Mouse (Mus musculus) heart, embryonic 11.5 days (tissue): ENCODE results near the gene Pidd1. TPM values are rescaled to one million over a fixed set of nuclear protein-coding genes. Genes with fewer than 3 reads are reported as not detected.

Source experiments
- ATAC-seq: fragments of 200-750 bp; cut with Nextera tagmentation; replicated peaks from 2 replicates; pipeline ENCODE4 v1.8.0; 2017; ENCODE audit warnings: moderate library complexity; ENCODE audit not compliant: insufficient number of reproducible peaks, low FRiP score, low TSS enrichment
- H3K27ac ChIP-seq: fragments of 300-500 bp; sonication (generic); 2 replicates; pipeline ENCODE4 v1.5.1; 2014; ENCODE audit warnings: mild to moderate bottlenecking, low read depth, low read length
- H3K27me3 ChIP-seq: fragments of 300-500 bp; sonication (generic); 2 replicates; pipeline ENCODE4 v1.6.1; 2014; ENCODE audit warnings: mild to moderate bottlenecking, low read length, mixed read lengths; ENCODE audit not compliant: control insufficient read depth, insufficient read depth
- H3K36me3 ChIP-seq: fragments of 300-500 bp; sonication (generic); 2 replicates; pipeline ENCODE4 v1.6.1; 2014; ENCODE audit warnings: mild to moderate bottlenecking, low read length, moderate library complexity, mixed read lengths; ENCODE audit not compliant: control insufficient read depth, insufficient read depth
- H3K4me1 ChIP-seq: fragments of 300-500 bp; sonication (generic); 2 replicates; pipeline ENCODE4 v1.6.1; 2014; ENCODE audit warnings: low read length; ENCODE audit not compliant: control insufficient read depth, insufficient read depth
- H3K4me2 ChIP-seq: fragments of 300-500 bp; sonication (generic); 2 replicates; pipeline ENCODE4 v1.6.1; 2014; ENCODE audit warnings: mild to moderate bottlenecking, moderate library complexity
- H3K4me3 ChIP-seq: fragments of 300-500 bp; sonication (generic); 2 replicates; pipeline ENCODE4 v1.5.1; 2014; ENCODE audit warnings: low read depth, low read length
- H3K9ac ChIP-seq: fragments of 300-500 bp; sonication (generic); 2 replicates; pipeline ENCODE4 v1.6.1; 2014; ENCODE audit warnings: mild to moderate bottlenecking, low read depth, low read length, moderate library complexity
- H3K9me3 ChIP-seq: fragments of 300-500 bp; sonication (generic); replicated peaks from 2 replicates; pipeline ENCODE4 v1.6.1; 2016; ENCODE audit warnings: low read length; ENCODE audit not compliant: control insufficient read depth
- WGBS: fragments of 180-500 bp; shearing (Covaris S2); extraction: QIAGEN DNeasy Blood & Tissue Kit; methylation state at CpG from one replicate; pipeline ENCODE4 v1.1.7; 2014; ENCODE audit not compliant: insufficient replicate concordance; 5-methylcytosine and 5-hydroxymethylcytosine counted together
- polyA plus RNA-seq: library from polyadenylated mRNA; unstranded; fragments of >200 nt; fragmentation: Nextera tagmentation; extraction: Ambion mirVana; gene quantifications from 2 replicates; pipeline ENCODE4 v1.2.1, GENCODE M21; 2014

The Pidd1 gene
- polyA plus RNA-seq, 1 experiment from 2014 or later = 9.5 TPM

- Histone ChIP-seq H3K4me2 (no peak overlapping the region), H3K9ac (no peak overlapping the region), H3K36me3 (0 out of 2 replicates have a peak, but pooled peaks cover 7% of the 10 kb centered on the region), H3K9me3 (no peaks in the 10 kb centered on the region), H3K4me3 (no peak overlapping the region), H3K27me3 (no peaks in the 10 kb centered on the region), H3K27ac (no peak overlapping the region), H3K4me1 (peaks cover 23% of the 10 kb centered on the region)
- no peak for ATAC-seq
- 78% methylated on average over 12 of the region's 12 CpGs for WGBS
Measured at GRCm38 (mm10) chr7:141426948-141427730, 16.7 kb downstream of the Pidd1 start.

- 68% methylated on average over 4 of the region's 4 CpGs for WGBS
- Histone ChIP-seq H3K27me3 (no peaks in the 10 kb centered on the region), H3K9ac (no peak overlapping the region), H3K27ac (no peak overlapping the region), H3K36me3 (no peaks in the 10 kb centered on the region), H3K4me3 (no peak overlapping the region), H3K4me1 (peaks cover 12% of the 10 kb centered on the region), H3K9me3 (no peaks in the 10 kb centered on the region), H3K4me2 (no peak overlapping the region)
- no peak for ATAC-seq
Measured at GRCm38 (mm10) chr7:141423811-141424210, 20.0 kb downstream of the Pidd1 start.

GRCm38 (mm10) chr7:141420030-141420702 is 23.7 kb downstream of the Pidd1 start:
- WGBS = 75% methylated on average over 9 of the region's 9 CpGs
- no peak overlapping the region for H3K4me3 ChIP-seq
- no peaks in the 10 kb centered on the region for H3K9me3 ChIP-seq
- ATAC-seq = no peak
- H3K4me1 ChIP-seq = no peaks in the 10 kb centered on the region
- H3K4me2 ChIP-seq = no peak overlapping the region
- H3K27ac ChIP-seq = no peak overlapping the region
- H3K9ac ChIP-seq = no peak overlapping the region
- H3K27me3 ChIP-seq = no peaks in the 10 kb centered on the region
- no peaks in the 10 kb centered on the region for H3K36me3 ChIP-seq

DNA sequence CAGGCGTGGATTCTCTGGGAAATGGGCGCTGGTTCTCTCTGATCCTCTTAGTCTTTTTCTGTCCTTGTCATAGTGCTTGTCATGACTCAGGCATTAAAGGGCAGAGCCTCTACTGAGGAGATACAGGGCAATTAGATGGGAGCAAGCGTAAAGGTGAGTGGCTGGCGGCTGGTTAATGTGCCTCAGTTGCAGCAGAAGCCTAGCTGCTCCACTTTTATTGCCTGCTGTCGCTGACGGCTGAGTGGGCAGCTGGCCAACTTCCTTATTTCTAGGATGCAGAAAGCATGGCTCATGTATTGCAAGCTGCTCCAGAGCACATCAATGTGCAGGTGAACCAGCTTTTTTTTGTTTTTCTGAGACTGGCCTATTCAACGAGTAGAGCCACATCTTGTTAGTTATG is 24.9 kb downstream of the Pidd1 start:
- no peak overlapping the region for H3K9ac ChIP-seq
- H3K9me3 ChIP-seq = no peaks in the 10 kb centered on the region
- no peak overlapping the region for H3K4me2 ChIP-seq
- 0 out of 2 replicates have a peak, but pooled peaks cover 3% of the 10 kb centered on the region for H3K4me1 ChIP-seq
- 74% methylated on average over 7 of the region's 7 CpGs for WGBS
- no peak overlapping the region for H3K4me3 ChIP-seq
- H3K27ac ChIP-seq = no peak overlapping the region
- no peaks in the 10 kb centered on the region for H3K27me3 ChIP-seq
- H3K36me3 ChIP-seq = no peaks in the 10 kb centered on the region
- no peak for ATAC-seq

DNA sequence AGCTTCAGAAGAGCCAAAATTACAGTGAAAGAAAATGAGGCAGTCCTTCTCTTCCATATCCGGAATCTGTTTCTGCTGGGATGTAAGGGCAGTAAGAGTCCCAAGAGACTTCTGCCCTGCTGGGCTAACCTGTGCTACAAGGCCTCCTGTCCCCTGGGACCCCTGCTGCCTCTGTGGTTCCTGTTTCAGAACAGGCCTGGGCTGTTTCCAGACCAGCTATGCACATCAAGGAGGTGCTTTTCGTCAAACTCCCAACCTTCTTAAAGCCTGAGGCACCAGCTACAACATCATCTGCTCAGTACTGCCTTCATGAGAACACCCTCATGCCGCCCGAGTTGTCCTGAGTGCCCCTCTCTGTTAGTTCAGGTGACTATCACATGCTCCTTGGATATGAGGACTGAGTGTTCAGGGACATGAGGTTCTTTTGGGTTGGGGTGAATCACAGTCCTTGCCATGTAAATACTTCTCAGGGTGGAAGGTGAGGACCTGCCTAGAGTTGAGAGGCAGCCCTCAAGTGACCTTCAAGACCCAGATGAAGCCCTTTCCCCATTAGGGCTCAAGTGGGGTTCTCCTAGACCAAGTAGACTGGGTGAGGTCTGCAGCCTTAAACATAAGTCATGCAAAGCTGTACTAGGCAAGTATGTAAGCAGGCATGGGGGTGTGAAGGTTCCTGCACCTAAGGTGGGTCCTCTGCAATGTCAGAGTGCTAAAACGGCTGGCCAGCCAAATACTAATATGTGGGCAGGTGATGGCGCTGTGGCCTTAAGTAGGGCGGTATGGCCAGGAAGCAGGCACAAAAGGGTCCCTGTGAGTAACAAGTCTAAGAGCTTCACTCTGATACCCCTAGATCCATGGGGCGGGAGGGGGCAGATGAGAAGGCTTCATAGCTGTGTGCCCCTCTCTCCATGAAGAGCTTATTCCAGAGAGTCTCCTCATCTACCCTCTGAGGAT is 25.8 kb downstream of the Pidd1 start:
- Histone ChIP-seq H3K27me3 (no peaks in the 10 kb centered on the region), H3K9ac (no peak overlapping the region), H3K9me3 (no peaks in the 10 kb centered on the region), H3K27ac (no peak overlapping the region), H3K4me1 (0 out of 2 replicates have a peak, but pooled peaks cover 3% of the 10 kb centered on the region), H3K4me3 (no peak overlapping the region), H3K4me2 (no peak overlapping the region), H3K36me3 (no peaks in the 10 kb centered on the region)
- no peak for ATAC-seq
- 56% methylated on average over 8 of the region's 8 CpGs for WGBS

- Histone ChIP-seq H3K36me3 (no peaks in the 10 kb centered on the region), H3K4me2 (no peak overlapping the region), H3K4me3 (no peak overlapping the region), H3K27me3 (no peaks in the 10 kb centered on the region), H3K4me1 (0 out of 2 replicates have a peak, but pooled peaks cover 3% of the 10 kb centered on the region), H3K9ac (no peak overlapping the region), H3K9me3 (no peaks in the 10 kb centered on the region), H3K27ac (no peak overlapping the region)
- 81% methylated on average over 6 of the region's 6 CpGs for WGBS
- no peak for ATAC-seq
Measured at GRCm38 (mm10) chr7:141416144-141416841, 27.5 kb downstream of the Pidd1 start.

DNA sequence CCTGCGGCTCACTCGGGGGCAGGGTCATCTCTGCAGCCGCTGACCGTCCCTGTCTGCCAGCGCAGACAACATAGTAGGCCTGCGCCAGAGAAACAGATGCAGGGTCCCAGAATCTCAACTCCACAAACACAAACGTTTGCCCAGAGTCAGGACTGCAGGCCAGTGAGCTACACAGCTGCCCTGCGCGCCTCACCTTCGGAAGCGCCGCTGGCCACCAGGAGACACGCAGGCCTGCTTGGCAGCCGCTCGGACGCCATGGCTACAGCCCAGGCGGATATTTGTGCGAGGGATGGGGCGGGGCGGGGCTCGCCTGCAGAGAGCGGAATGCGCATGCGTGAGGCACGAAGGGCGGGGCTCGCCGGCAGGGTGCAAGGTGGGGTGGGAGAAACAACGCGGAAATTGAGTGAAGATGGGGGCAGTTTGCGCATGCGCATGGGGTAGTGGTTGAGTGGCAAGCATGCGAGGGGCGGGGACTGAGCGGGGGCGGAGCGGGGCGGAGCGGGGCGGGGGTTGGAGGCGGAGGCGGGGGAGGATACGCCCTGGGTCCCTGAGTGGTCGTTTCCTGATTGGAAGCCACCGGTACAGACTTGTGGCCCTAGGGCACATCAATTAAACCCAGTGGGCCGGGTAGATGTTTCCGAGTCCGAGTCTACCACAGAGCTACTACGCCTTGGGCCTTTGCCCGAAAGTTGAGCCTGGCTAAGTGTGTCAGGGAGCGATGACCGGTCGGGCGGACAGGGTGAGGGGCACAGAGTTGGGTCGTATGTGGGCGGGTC is 29.8 kb downstream of the Pidd1 start, which contains the start of gene Gatd1:
TSS of gene Gatd1 (minus strand) at position 328 of the 776 bp plus-strand sequence.
- Histone ChIP-seq H3K4me3 (peak within 1 kb of the TSS; percentile 82), H3K27me3 (no peaks in the 10 kb centered on the region), H3K27ac (peak within 1 kb of the TSS; percentile 79), H3K4me2 (peak within 1 kb of the TSS; percentile 90), H3K9me3 (no peaks in the 10 kb centered on the region), H3K9ac (peak within 1 kb of the TSS; percentile 95), H3K4me1 (0 out of 2 replicates have a peak, but pooled peaks cover 5% of the 10 kb centered on the region), H3K36me3 (peaks cover 13% of the 10 kb centered on the region)
- ATAC-seq = peak; percentile 95
- under 1% methylated on average over 55 of the region's 56 CpGs for WGBS
